Mouse (Mus musculus) hindbrain, embryonic 12.5 days (tissue): ENCODE data around the gene S100pbp. TPM values are rescaled to one million over a fixed set of nuclear protein-coding genes. Genes with fewer than 3 reads are reported as not detected.
A peak's percentile ranks its signal among the peaks of the same experiment; 100 is the strongest.
"Not testable (repeated sequence)": the region's sequence is repeated elsewhere in the genome, so short reads cannot be mapped to it uniquely, and the experiment has no call there.

Experiments
- ATAC-seq: fragments of 200-750 bp; cut with Nextera tagmentation; 2 replicates; pipeline ENCODE4 v1.8.0; 2017; ENCODE audit warnings: moderate TSS enrichment; ENCODE audit not compliant: low FRiP score
- H3K27ac ChIP-seq: fragments of 300-500 bp; sonication (generic); 2 replicates; pipeline ENCODE4 v1.5.1; 2016; ENCODE audit warnings: mild to moderate bottlenecking
- H3K27me3 ChIP-seq: fragments of 300-500 bp; sonication (generic); 2 replicates; pipeline ENCODE4 v1.6.1; 2016; ENCODE audit warnings: mild to moderate bottlenecking
- H3K36me3 ChIP-seq: fragments of 300-500 bp; sonication (generic); 2 replicates; pipeline ENCODE4 v1.6.1; 2016; ENCODE audit warnings: mild to moderate bottlenecking
- H3K4me1 ChIP-seq: fragments of 300-500 bp; sonication (generic); 2 replicates; pipeline ENCODE4 v1.6.1; 2016
- H3K4me2 ChIP-seq: fragments of 300-500 bp; sonication (generic); replicated peaks from 2 replicates; pipeline ENCODE4 v1.6.1; 2016; ENCODE audit warnings: mild to moderate bottlenecking
- H3K4me3 ChIP-seq: fragments of 300-500 bp; sonication (generic); 2 replicates; pipeline ENCODE4 v1.5.1; 2016; ENCODE audit warnings: mild to moderate bottlenecking
- H3K9ac ChIP-seq: fragments of 300-500 bp; sonication (generic); 2 replicates; pipeline ENCODE4 v1.6.1; 2016; ENCODE audit warnings: mild to moderate bottlenecking, moderate library complexity
- H3K9me3 ChIP-seq: fragments of 300-500 bp; sonication (generic); replicated peaks from 2 replicates; pipeline ENCODE4 v1.6.1; 2016; ENCODE audit warnings: mild to moderate bottlenecking
- WGBS: fragments of 180-500 bp; shearing (Covaris S2); methylation state at CpG from one replicate; pipeline ENCODE4 v1.1.7; 2016; 5-methylcytosine and 5-hydroxymethylcytosine counted together
- polyA plus RNA-seq: library from polyadenylated mRNA; unstranded; fragments of >200 nt; fragmentation: Nextera tagmentation; extraction: Ambion mirVana; gene quantifications from 2 replicates; pipeline ENCODE4 v1.2.1, GENCODE M21; 2016

Gene S100pbp
- polyA plus RNA-seq, 1 experiment from 2014 or later: 23.2 TPM

GRCm38 (mm10) chr4:129212486-129212885 lies 23.0 kb upstream of the S100pbp start:
- not testable (repeated sequence) for H3K27ac ChIP-seq, H3K4me1 ChIP-seq, H3K27me3 ChIP-seq, ATAC-seq, H3K9me3 ChIP-seq, H3K4me3 ChIP-seq, H3K9ac ChIP-seq, H3K4me2 ChIP-seq
- WGBS: 77% methylated on average over 3 of the region's 3 CpGs
- peaks cover 90% of the 10 kb centered on the region for H3K36me3 ChIP-seq

DNA sequence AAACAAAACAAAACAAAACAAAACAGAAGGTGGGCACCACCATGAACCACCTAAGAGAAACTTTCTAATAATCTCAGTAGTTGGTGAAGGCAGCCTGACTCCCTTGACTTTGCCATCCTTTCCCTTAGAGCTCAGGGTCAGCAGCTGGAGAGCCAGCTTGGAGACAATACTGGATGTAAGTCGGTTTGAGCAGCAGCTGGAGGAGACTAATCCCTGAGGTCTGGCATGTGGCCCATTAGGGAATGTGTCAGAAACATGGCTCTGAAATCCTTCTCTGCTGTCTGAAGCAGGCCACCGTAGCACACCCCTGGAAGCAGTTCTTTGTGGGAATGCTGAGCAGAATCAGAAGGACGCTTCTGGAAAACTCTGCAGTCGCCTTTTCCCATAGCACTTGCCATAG lies 21.9 kb upstream of the S100pbp start:
- Histone ChIP-seq H3K4me1 (no peaks in the 10 kb centered on the region), H3K4me2 (no peak overlapping the region), H3K27me3 (no peaks in the 10 kb centered on the region), H3K9me3 (no peaks in the 10 kb centered on the region), H3K27ac (no peak overlapping the region), H3K36me3 (peaks cover 90% of the 10 kb centered on the region), H3K9ac (no peak overlapping the region), H3K4me3 (no peak overlapping the region)
- 92% methylated on average over 4 of the region's 4 CpGs for WGBS
- ATAC-seq: no peak

GRCm38 (mm10) chr4:129209504-129209903 lies 20.0 kb upstream of the S100pbp start:
- Histone ChIP-seq H3K9ac (no peak overlapping the region), H3K9me3 (no peaks in the 10 kb centered on the region), H3K27me3 (no peaks in the 10 kb centered on the region), H3K4me2 (no peak overlapping the region), H3K4me1 (no peaks in the 10 kb centered on the region), H3K27ac (no peak overlapping the region), H3K4me3 (no peak overlapping the region), H3K36me3 (peaks cover 89% of the 10 kb centered on the region)
- no peak for ATAC-seq
- 64% methylated on average over 7 of the region's 7 CpGs for WGBS

DNA sequence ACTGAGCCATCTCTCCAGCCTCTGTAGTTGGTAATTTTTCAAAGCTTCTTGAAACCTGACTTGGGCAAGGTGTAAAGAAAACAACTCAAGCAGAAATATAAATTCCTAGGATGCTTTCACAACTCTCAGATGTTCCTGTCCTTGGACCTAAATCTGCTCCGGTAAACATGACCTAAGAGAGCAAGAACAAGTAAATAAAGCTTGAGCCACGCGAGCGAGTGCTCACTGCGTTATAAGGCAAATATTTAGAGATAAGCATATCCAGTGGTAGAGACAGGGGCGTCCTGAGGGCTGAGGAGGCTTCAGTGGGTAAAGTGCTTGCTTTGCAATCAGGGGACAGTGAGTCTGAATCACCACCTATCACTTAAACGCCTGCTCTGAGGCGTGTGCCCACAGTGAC lies 17.3 kb upstream of the S100pbp start:
- Histone ChIP-seq H3K36me3 (peaks cover 88% of the 10 kb centered on the region), H3K4me2 (no peak overlapping the region), H3K4me1 (no peaks in the 10 kb centered on the region), H3K27ac (no peak overlapping the region), H3K27me3 (no peaks in the 10 kb centered on the region), H3K9me3 (no peaks in the 10 kb centered on the region), H3K9ac (no peak overlapping the region), H3K4me3 (no peak overlapping the region)
- ATAC-seq: no peak
- 94% methylated on average over 8 of the region's 8 CpGs for WGBS

DNA sequence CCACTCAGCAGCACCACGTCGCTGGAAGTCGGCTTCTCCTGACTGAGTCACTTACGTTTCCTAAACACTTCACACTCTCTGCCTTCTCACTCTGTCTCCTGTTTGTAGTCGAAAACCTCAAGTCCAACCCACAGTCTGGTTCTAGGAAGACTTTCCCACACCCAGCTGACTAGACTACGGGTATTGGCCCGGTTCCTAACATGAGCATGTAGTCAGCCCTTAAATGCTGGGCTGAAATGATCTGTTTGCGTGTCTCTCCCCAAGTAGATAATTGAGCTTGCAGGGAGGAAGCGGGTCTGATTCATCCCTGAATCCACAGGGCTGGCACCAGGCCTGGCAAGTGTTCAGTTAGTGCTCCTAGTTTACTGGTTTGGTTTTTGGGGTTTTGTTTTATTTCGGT lies 15.1 kb upstream of the S100pbp start:
- H3K36me3 ChIP-seq: peaks cover 88% of the 10 kb centered on the region
- no peaks in the 10 kb centered on the region for H3K4me1 ChIP-seq
- no peaks in the 10 kb centered on the region for H3K27me3 ChIP-seq
- no peak overlapping the region for H3K4me3 ChIP-seq
- no peak overlapping the region for H3K4me2 ChIP-seq
- no peak overlapping the region for H3K9ac ChIP-seq
- H3K27ac ChIP-seq: no peak overlapping the region
- ATAC-seq: no peak
- H3K9me3 ChIP-seq: no peaks in the 10 kb centered on the region
- 95% methylated on average over 10 of the region's 10 CpGs for WGBS

DNA sequence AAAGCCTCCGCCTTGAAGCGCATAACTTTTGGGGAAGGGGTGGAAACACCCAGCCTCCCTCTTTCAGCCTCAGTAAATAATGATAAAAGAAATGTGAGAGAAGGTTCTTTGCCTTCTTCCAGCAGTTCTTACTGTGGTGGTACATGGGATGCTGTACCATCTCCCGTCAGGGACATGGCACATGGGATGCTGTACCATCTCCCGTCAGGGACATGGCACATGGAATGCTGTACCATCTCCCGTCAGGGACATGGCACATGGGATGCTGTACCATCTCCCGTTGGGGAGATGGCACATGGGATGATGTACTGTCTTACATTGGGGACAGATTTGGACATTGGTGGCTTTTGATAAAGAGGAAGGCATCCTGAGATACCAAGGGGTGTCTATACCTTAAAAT lies 8.0 kb upstream of the S100pbp start:
- WGBS: 97% methylated on average over 6 of the region's 6 CpGs
- Histone ChIP-seq H3K36me3 (peaks cover 73% of the 10 kb centered on the region), H3K27me3 (no peaks in the 10 kb centered on the region), H3K4me3 (no peak overlapping the region), H3K9ac (no peak overlapping the region), H3K4me1 (no peaks in the 10 kb centered on the region), H3K9me3 (no peaks in the 10 kb centered on the region), H3K27ac (no peak overlapping the region), H3K4me2 (no peak overlapping the region)
- ATAC-seq: no peak

- no peak overlapping the region for H3K27ac ChIP-seq
- peaks cover 45% of the 10 kb centered on the region for H3K36me3 ChIP-seq
- H3K9ac ChIP-seq: no peak overlapping the region
- no peaks in the 10 kb centered on the region for H3K27me3 ChIP-seq
- ATAC-seq: no peak
- no peak overlapping the region for H3K4me2 ChIP-seq
- no peaks in the 10 kb centered on the region for H3K9me3 ChIP-seq
- 100% methylated on average over 1 of the region's 1 CpGs for WGBS
- peaks cover 20% of the 10 kb centered on the region for H3K4me1 ChIP-seq
- H3K4me3 ChIP-seq: no peak overlapping the region
Observed at GRCm38 (mm10) chr4:129194280-129194679, 4.8 kb upstream of the S100pbp start.

- Histone ChIP-seq H3K9me3 (no peaks in the 10 kb centered on the region), H3K4me2 (0 out of 2 replicates have a peak overlapping the region, but pooled peaks have one; percentile 80), H3K4me1 (peaks cover 28% of the 10 kb centered on the region), H3K36me3 (peaks cover 26% of the 10 kb centered on the region), H3K27me3 (no peaks in the 10 kb centered on the region), H3K27ac (no peak overlapping the region), H3K4me3 (no peak overlapping the region), H3K9ac (0 out of 2 replicates have a peak overlapping the region, but pooled peaks have one; percentile 8)
- ATAC-seq: no peak
- WGBS: 77% methylated on average over 5 of the region's 5 CpGs
Observed at GRCm38 (mm10) chr4:129191691-129192090, 2.2 kb upstream of the S100pbp start.

DNA sequence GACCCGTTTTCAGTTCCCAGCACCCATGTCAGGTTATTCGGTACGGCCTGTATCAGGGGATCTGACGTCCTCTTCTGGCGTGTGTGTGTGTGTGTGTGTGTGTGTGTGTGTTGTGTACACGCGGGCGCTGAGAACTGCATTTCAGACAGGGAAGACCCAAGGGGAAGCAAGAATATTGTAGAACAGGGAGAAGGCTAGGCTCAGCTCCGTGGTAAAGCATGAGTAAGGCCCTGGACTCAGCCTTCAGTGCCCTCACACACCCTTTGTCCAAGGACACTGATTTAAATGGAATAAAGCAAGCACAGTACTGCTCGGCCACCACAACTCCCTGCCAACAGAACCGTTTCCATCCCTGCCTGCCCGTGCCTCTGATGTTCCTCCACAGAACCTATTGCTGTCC lies 1.0 kb upstream of the S100pbp start:
- H3K9ac ChIP-seq: peak overlapping the region; percentile 67
- peak overlapping the region; percentile 80 for H3K4me2 ChIP-seq
- ATAC-seq: no peak
- H3K4me3 ChIP-seq: peak overlapping the region; percentile 91
- peaks cover 28% of the 10 kb centered on the region for H3K4me1 ChIP-seq
- H3K9me3 ChIP-seq: no peaks in the 10 kb centered on the region
- H3K36me3 ChIP-seq: peaks cover 15% of the 10 kb centered on the region
- no peaks in the 10 kb centered on the region for H3K27me3 ChIP-seq
- H3K27ac ChIP-seq: peak overlapping the region; percentile 62; the same call in 1 of the 2 replicates
- 5% methylated on average over 12 of the region's 12 CpGs for WGBS

- peak overlapping the region; percentile 91 for H3K4me3 ChIP-seq
- peaks cover 11% of the 10 kb centered on the region for H3K36me3 ChIP-seq
- peak overlapping the region; percentile 88 for H3K27ac ChIP-seq
- no peaks in the 10 kb centered on the region for H3K27me3 ChIP-seq
- no peaks in the 10 kb centered on the region for H3K9me3 ChIP-seq
- peak overlapping the region; percentile 78 for H3K4me2 ChIP-seq
- 0% methylated on average over 42 of the region's 74 CpGs for WGBS
- peak overlapping the region; percentile 85 for H3K9ac ChIP-seq
- peaks cover 28% of the 10 kb centered on the region for H3K4me1 ChIP-seq
- peak; percentile 77 for ATAC-seq
Observed at GRCm38 (mm10) chr4:129188803-129189541, 555 bp downstream of the S100pbp start.

- 48% methylated on average over 5 of the region's 5 CpGs for WGBS
- Histone ChIP-seq H3K27me3 (no peaks in the 10 kb centered on the region), H3K4me3 (peak overlapping the region; percentile 91), H3K36me3 (peaks cover 4% of the 10 kb centered on the region; the same call in 1 of the 2 replicates), H3K9ac (peak overlapping the region; percentile 85), H3K27ac (no peak overlapping the region), H3K9me3 (no peaks in the 10 kb centered on the region), H3K4me1 (peaks cover 28% of the 10 kb centered on the region), H3K4me2 (peak overlapping the region; percentile 78)
- no peak for ATAC-seq
Observed at GRCm38 (mm10) chr4:129188041-129188659, 1.4 kb downstream of the S100pbp start.

DNA sequence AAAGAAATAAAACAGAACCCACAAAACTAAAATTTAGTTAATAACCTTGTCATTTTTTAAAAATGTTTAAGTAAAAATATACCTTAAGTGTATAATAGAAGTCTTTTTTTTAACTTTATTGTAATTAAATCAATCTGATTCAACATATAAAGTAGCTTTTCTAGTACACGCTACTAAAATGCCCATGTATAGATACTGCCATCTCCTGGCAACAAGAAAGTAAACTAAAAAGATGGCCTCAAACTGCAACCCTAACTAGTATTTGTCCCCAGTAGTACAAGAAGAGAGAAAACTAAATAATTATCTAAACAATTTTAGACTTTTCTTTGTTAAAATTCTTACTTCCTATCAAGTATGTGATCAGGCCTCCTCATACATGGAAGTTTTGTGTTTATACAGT lies 10.0 kb downstream of the S100pbp start:
- no peaks in the 10 kb centered on the region for H3K27me3 ChIP-seq
- ATAC-seq: no peak
- H3K9me3 ChIP-seq: no peaks in the 10 kb centered on the region
- no peak overlapping the region for H3K27ac ChIP-seq
- H3K4me2 ChIP-seq: no peak overlapping the region
- H3K36me3 ChIP-seq: peaks cover 26% of the 10 kb centered on the region
- WGBS: 66% methylated on average over 1 of the region's 1 CpGs
- H3K4me3 ChIP-seq: no peak overlapping the region
- no peaks in the 10 kb centered on the region for H3K4me1 ChIP-seq
- no peak overlapping the region for H3K9ac ChIP-seq

- Histone ChIP-seq H3K27me3 (no peaks in the 10 kb centered on the region), H3K36me3 (peaks cover 36% of the 10 kb centered on the region), H3K4me2 (no peak overlapping the region), H3K4me3 (no peak overlapping the region), H3K9me3 (no peaks in the 10 kb centered on the region), H3K9ac (no peak overlapping the region), H3K27ac (no peak overlapping the region), H3K4me1 (no peaks in the 10 kb centered on the region)
- no peak for ATAC-seq
- WGBS: 69% methylated on average over 1 of the region's 1 CpGs
Observed at GRCm38 (mm10) chr4:129172529-129172928, 17.0 kb downstream of the S100pbp start.
